Mouse (Mus musculus): ENCODE measurements around the gene Nsun4. TPM values are rescaled to one million over a fixed set of nuclear protein-coding genes. Genes with fewer than 3 reads are reported as not detected.

The Nsun4 gene
- total and polyA plus RNA-seq, 3 experiments = 19.9 to 32.8 (median 20.5) TPM

GRCm38 (mm10) chr4:116052526-116053293 lies 966 bp downstream of the Nsun4 start:
- TF ChIP-seq CTCF (conservative IDR thresholded peaks at IDR 0.05 in 1 of 2, IDR thresholded peaks at IDR 0.05 in 1 of 2; ENCODE audit: low read depth in 2 of 2, low read length in 2 of 2) = peak in 1 of 2 experiments; percentile 65; a peak in 2 of 4 replicates
- peak; percentile 66 for TF ChIP-seq RAD21 (IDR thresholded peaks at IDR 0.05; ENCODE audit: low read depth, low read length)
- no peak for TF ChIP-seq USF2 (conservative IDR thresholded peaks at IDR 0.05; ENCODE audit: low read depth, low read length)
- Histone ChIP-seq H3K27ac (ENCODE audit: insufficient read depth, low read depth) (peak overlapping the region; percentile 94), H3K36me3 (replicated peaks in 1 of 2; ENCODE audit: control insufficient read depth in 1 of 2, insufficient read depth in 1 of 2, low read length in 1 of 2) (peaks cover 9 to 37% of the 10 kb centered on the region in 2 experiments), H3K9ac (ENCODE audit: insufficient read depth, low read depth) (peak overlapping the region; percentile 93), H3K9me3 (replicated peaks; ENCODE audit: low read length) (no peaks in the 10 kb centered on the region), H3K79me2 (replicated peaks; ENCODE audit: control insufficient read depth, extremely low read depth, insufficient read depth, poor library complexity, severe bottlenecking) (no peaks in the 10 kb centered on the region; the same call in 1 of the 2 replicates), H3K27me3 (replicated peaks) (no peaks in the 10 kb centered on the region), H3K4me1 (ENCODE audit: control insufficient read depth in 1 of 2, insufficient read depth in 2 of 2) (peaks cover 3 to 40% of the 10 kb centered on the region in 2 experiments; a peak in 2 of 4 replicates), H3K4me3 (replicated peaks in 1 of 3; ENCODE audit: low read depth in 2 of 3, low read length in 2 of 3, poor library complexity in 1 of 3) (peak overlapping the region; percentile 67 to 78 (median 77)), H3K4me2 (ENCODE audit: insufficient read depth, low read depth, poor library complexity, severe bottlenecking) (peak overlapping the region; percentile 92)
- in situ Hi-C loops (cut with MboI; ENCODE audit: low pct_ligation_motif_present, low pct_unique_long_range_greater_than_20kb, low sequenced_read_pairs) = no loop called here
- DNase-seq (ENCODE audit: extremely low read depth) = peak; percentile 56
- dilution Hi-C loops (cut with MboI; ENCODE audit: extremely low pct_ligation_motif_present, extremely low pct_unique_long_range_greater_than_20kb, low sequenced_read_pairs) = no loop called here

GRCm38 (mm10) chr4:116049211-116049610 lies 4.5 kb downstream of the Nsun4 start:
- in situ Hi-C loops (cut with MboI; ENCODE audit: low pct_ligation_motif_present, low pct_unique_long_range_greater_than_20kb, low sequenced_read_pairs) = no loop called here
- dilution Hi-C loops (cut with MboI; ENCODE audit: extremely low pct_ligation_motif_present, extremely low pct_unique_long_range_greater_than_20kb, low sequenced_read_pairs) = no loop called here

GRCm38 (mm10) chr4:116048130-116048920 lies 5.4 kb downstream of the Nsun4 start:
- H3K4me1 ChIP-seq (ENCODE audit: control insufficient read depth in 1 of 2, insufficient read depth in 2 of 2) = peaks cover 3 to 19% of the 10 kb centered on the region in 2 experiments; a peak in 2 of 4 replicates
- no peak overlapping the region for H3K27ac ChIP-seq (ENCODE audit: insufficient read depth, low read depth)
- dilution Hi-C loops (cut with MboI; ENCODE audit: extremely low pct_ligation_motif_present, extremely low pct_unique_long_range_greater_than_20kb, low sequenced_read_pairs) (no loop called here), in situ Hi-C loops (cut with MboI; ENCODE audit: low pct_ligation_motif_present, low pct_unique_long_range_greater_than_20kb, low sequenced_read_pairs) (no loop called here)
- H3K9me3 ChIP-seq (replicated peaks; ENCODE audit: low read length) = no peaks in the 10 kb centered on the region
- H3K36me3 ChIP-seq (replicated peaks in 1 of 2; ENCODE audit: control insufficient read depth in 1 of 2, insufficient read depth in 1 of 2, low read length in 1 of 2) = peaks cover 26 to 63% of the 10 kb centered on the region in 2 experiments
- no peak for DNase-seq (ENCODE audit: extremely low read depth)
- no peak overlapping the region for H3K9ac ChIP-seq (ENCODE audit: insufficient read depth, low read depth)
- H3K27me3 ChIP-seq (replicated peaks) = no peaks in the 10 kb centered on the region
- TF ChIP-seq CHD2 (IDR thresholded peaks at IDR 0.05; ENCODE audit: low read length) = no peak
- TF ChIP-seq IRF4 (IDR thresholded peaks at IDR 0.05; ENCODE audit: low read depth, low read length) = no peak
- TF ChIP-seq TCF12 (IDR thresholded peaks at IDR 0.05; ENCODE audit: low read depth, low read length) = no peak
- no peak for TF ChIP-seq NELFE (IDR thresholded peaks at IDR 0.05; ENCODE audit: low read depth, low read length)
- no peak for TF ChIP-seq MYC (IDR thresholded peaks at IDR 0.05; ENCODE audit: low read depth, low read length)
- TF ChIP-seq PAX5 (IDR thresholded peaks at IDR 0.05; ENCODE audit: low read length) = no peak
- no peak for TF ChIP-seq MXI1 (IDR thresholded peaks at IDR 0.05; ENCODE audit: low read depth, low read length)
- TF ChIP-seq ELF1 (IDR thresholded peaks at IDR 0.05; ENCODE audit: low read depth, low read length) = no peak
- no peaks in the 10 kb centered on the region for H3K79me2 ChIP-seq (replicated peaks; ENCODE audit: control insufficient read depth, extremely low read depth, insufficient read depth, poor library complexity, severe bottlenecking)
- H3K4me3 ChIP-seq (replicated peaks in 1 of 3; ENCODE audit: low read depth in 2 of 3, low read length in 2 of 3, poor library complexity in 1 of 3) = no peak overlapping the region
- no peak overlapping the region for H3K4me2 ChIP-seq (ENCODE audit: insufficient read depth, low read depth, poor library complexity, severe bottlenecking)

More at GRCm38 (mm10) chr4:116049211-116049610, 4.5 kb downstream of the Nsun4 start:
- H3K27ac ChIP-seq (ENCODE audit: insufficient read depth, low read depth) = no peak overlapping the region
- TF ChIP-seq E2F4 (IDR thresholded peaks at IDR 0.05; ENCODE audit: insufficient replicate concordance, low read depth, low read length) = no peak
- TF ChIP-seq ZC3H11A (IDR thresholded peaks at IDR 0.05; ENCODE audit: low read depth, low read length) = no peak
- no peak for TF ChIP-seq SMC3 (IDR thresholded peaks at IDR 0.05; ENCODE audit: low read depth, low read length)
- TF ChIP-seq MAFK (IDR thresholded peaks at IDR 0.05; ENCODE audit: insufficient replicate concordance, low read length) = no peak
- no peak for TF ChIP-seq PAX5 (IDR thresholded peaks at IDR 0.05; ENCODE audit: low read length)
- TF ChIP-seq ETS1 (conservative IDR thresholded peaks at IDR 0.05; ENCODE audit: low read depth, low read length) = no peak
- no peak for TF ChIP-seq USF2 (conservative IDR thresholded peaks at IDR 0.05; ENCODE audit: low read depth, low read length)
- no peak for TF ChIP-seq EP300 (IDR thresholded peaks at IDR 0.05; ENCODE audit: low read length)
- no peak overlapping the region for H3K4me2 ChIP-seq (ENCODE audit: insufficient read depth, low read depth, poor library complexity, severe bottlenecking)
- H3K9ac ChIP-seq (ENCODE audit: insufficient read depth, low read depth) = no peak overlapping the region
- DNase-seq (ENCODE audit: extremely low read depth) = no peak
- H3K79me2 ChIP-seq (replicated peaks; ENCODE audit: control insufficient read depth, extremely low read depth, insufficient read depth, poor library complexity, severe bottlenecking) = no peaks in the 10 kb centered on the region
- no peaks in the 10 kb centered on the region for H3K27me3 ChIP-seq (replicated peaks)
- no peak overlapping the region for H3K4me3 ChIP-seq (replicated peaks in 1 of 3; ENCODE audit: low read depth in 2 of 3, low read length in 2 of 3, poor library complexity in 1 of 3)
- peaks cover 3 to 22% of the 10 kb centered on the region in 2 experiments; a peak in 2 of 4 replicates for H3K4me1 ChIP-seq (ENCODE audit: control insufficient read depth in 1 of 2, insufficient read depth in 2 of 2)
- no peaks in the 10 kb centered on the region for H3K9me3 ChIP-seq (replicated peaks; ENCODE audit: low read length)
- peaks cover 21 to 55% of the 10 kb centered on the region in 2 experiments for H3K36me3 ChIP-seq (replicated peaks in 1 of 2; ENCODE audit: control insufficient read depth in 1 of 2, insufficient read depth in 1 of 2, low read length in 1 of 2)
